Mouse (Mus musculus) limb, embryonic 12.5 days (tissue): Measurements from ENCODE around the gene Nav1. TPM values are rescaled to one million over a fixed set of nuclear protein-coding genes. Genes with fewer than 3 reads are reported as not detected.
A peak's percentile ranks its signal among the peaks of the same experiment; 100 is the strongest.

ENCODE experiments used
- ATAC-seq: fragments of 200-750 bp; cut with Nextera tagmentation; 2 replicates; pipeline ENCODE4 v1.8.0; 2017; ENCODE audit warnings: low read depth, moderate TSS enrichment; ENCODE audit not compliant: insufficient number of reproducible peaks, insufficient read depth, low FRiP score, low TSS enrichment
- H3K27ac ChIP-seq: fragments of 300-500 bp; sonication (generic); 2 replicates; pipeline ENCODE4 v1.5.1; 2016; ENCODE audit warnings: mild to moderate bottlenecking, moderate library complexity
- H3K27me3 ChIP-seq: fragments of 300-500 bp; sonication (generic); 2 replicates; pipeline ENCODE4 v1.6.1; 2016; ENCODE audit warnings: mild to moderate bottlenecking, moderate library complexity
- H3K36me3 ChIP-seq: fragments of 300-500 bp; sonication (generic); 2 replicates; pipeline ENCODE4 v1.6.1; 2016; ENCODE audit warnings: mild to moderate bottlenecking, moderate library complexity
- H3K4me1 ChIP-seq: fragments of 300-500 bp; sonication (generic); replicated peaks from 2 replicates; pipeline ENCODE4 v1.6.1; 2016
- H3K4me2 ChIP-seq: fragments of 300-500 bp; sonication (generic); 2 replicates; pipeline ENCODE4 v1.6.1; 2016; ENCODE audit warnings: mild to moderate bottlenecking, moderate library complexity
- H3K4me3 ChIP-seq: fragments of 300-500 bp; sonication (generic); replicated peaks from 2 replicates; pipeline ENCODE4 v1.5.1; 2016; ENCODE audit warnings: mild to moderate bottlenecking
- H3K9ac ChIP-seq: fragments of 300-500 bp; sonication (generic); replicated peaks from 2 replicates; pipeline ENCODE4 v1.6.1; 2016; ENCODE audit warnings: mild to moderate bottlenecking, moderate library complexity
- H3K9me3 ChIP-seq: fragments of 300-500 bp; sonication (generic); 2 replicates; pipeline ENCODE4 v1.6.1; 2016; ENCODE audit warnings: mild to moderate bottlenecking, moderate library complexity
- WGBS: fragments of 180-500 bp; shearing (Covaris S2); methylation state at CpG from one replicate; pipeline ENCODE4 v1.1.7; 2016; 5-methylcytosine and 5-hydroxymethylcytosine counted together
- polyA plus RNA-seq: library from polyadenylated mRNA; unstranded; fragments of >200 nt; fragmentation: Nextera tagmentation; extraction: Ambion mirVana; gene quantifications from 2 replicates; pipeline ENCODE4 v1.2.1, GENCODE M21; 2016

Nav1 gene
- polyA plus RNA-seq, 1 experiment from 2014 or later, result 17.1 TPM

- H3K9ac ChIP-seq, result no peak overlapping the region
- no peak overlapping the region for H3K4me3 ChIP-seq
- H3K27ac ChIP-seq, result no peak overlapping the region
- WGBS, result 84% methylated on average over 3 of the region's 3 CpGs
- no peak overlapping the region for H3K4me2 ChIP-seq
- H3K9me3 ChIP-seq, result no peaks in the 10 kb centered on the region
- H3K4me1 ChIP-seq, result peaks cover 24% of the 10 kb centered on the region
- no peak for ATAC-seq
- no peaks in the 10 kb centered on the region for H3K27me3 ChIP-seq
- H3K36me3 ChIP-seq, result no peaks in the 10 kb centered on the region
Measured at GRCm38 (mm10) chr1:135617344-135617743, 10.2 kb upstream of the Nav1 start.

DNA sequence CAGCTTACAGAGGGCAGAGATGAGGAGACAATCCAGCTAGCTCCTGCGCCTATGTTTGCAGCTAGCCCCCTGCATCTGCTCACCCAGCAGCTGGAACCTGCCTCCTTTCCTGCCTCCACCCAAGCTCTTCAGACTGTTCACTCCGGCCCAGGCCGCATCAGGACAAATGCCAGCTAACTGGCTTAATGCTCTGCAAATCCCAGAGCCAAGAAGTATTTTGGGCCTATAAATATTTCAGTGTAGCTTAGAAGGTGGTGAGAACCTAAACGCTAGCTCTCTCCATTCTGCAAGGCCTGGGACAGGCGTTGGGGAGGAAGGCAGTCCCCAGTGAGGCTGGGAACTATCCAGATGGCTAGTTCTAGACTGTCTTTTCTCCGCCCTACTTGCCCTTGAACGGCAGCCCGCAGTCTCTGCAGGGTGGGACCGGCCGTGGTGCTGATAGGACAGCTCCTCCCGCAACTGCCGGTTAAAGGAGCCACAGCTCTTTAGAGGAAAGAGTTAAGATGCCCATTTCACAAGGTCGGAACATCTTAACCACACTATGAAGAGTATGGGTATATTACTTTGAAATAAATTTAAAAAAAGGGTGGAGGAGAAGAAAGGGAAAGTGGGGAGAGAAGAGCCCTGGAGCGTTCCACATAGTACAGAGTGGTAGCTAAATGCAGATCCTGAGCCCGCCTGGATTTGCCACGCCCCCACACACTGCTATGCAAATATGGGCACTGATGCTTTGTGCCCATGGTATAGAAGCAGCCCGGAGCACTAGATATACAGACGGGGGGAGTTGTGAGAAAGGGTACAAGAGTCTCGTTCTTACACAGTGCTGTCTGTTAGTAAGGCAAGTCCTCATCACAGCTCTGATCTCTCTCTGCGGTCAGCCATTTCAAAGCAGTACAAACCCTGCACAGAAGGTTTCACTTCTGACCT is 8.9 kb upstream of the Nav1 start:
- Histone ChIP-seq H3K27ac (no peak overlapping the region), H3K4me3 (no peak overlapping the region), H3K36me3 (no peaks in the 10 kb centered on the region), H3K9ac (no peak overlapping the region), H3K9me3 (no peaks in the 10 kb centered on the region), H3K4me2 (peak overlapping the region; percentile 27), H3K27me3 (no peaks in the 10 kb centered on the region), H3K4me1 (peaks cover 13% of the 10 kb centered on the region)
- no peak for ATAC-seq
- WGBS, result 17% methylated on average over 20 of the region's 20 CpGs

- Histone ChIP-seq H3K36me3 (no peaks in the 10 kb centered on the region), H3K4me2 (no peak overlapping the region), H3K9me3 (no peaks in the 10 kb centered on the region), H3K4me3 (no peak overlapping the region), H3K4me1 (no peaks in the 10 kb centered on the region), H3K27ac (no peak overlapping the region), H3K9ac (no peak overlapping the region), H3K27me3 (no peaks in the 10 kb centered on the region)
- no peak for ATAC-seq
- 83% methylated on average over 4 of the region's 4 CpGs for WGBS
Measured at GRCm38 (mm10) chr1:135609621-135610020, 2.5 kb upstream of the Nav1 start.

DNA sequence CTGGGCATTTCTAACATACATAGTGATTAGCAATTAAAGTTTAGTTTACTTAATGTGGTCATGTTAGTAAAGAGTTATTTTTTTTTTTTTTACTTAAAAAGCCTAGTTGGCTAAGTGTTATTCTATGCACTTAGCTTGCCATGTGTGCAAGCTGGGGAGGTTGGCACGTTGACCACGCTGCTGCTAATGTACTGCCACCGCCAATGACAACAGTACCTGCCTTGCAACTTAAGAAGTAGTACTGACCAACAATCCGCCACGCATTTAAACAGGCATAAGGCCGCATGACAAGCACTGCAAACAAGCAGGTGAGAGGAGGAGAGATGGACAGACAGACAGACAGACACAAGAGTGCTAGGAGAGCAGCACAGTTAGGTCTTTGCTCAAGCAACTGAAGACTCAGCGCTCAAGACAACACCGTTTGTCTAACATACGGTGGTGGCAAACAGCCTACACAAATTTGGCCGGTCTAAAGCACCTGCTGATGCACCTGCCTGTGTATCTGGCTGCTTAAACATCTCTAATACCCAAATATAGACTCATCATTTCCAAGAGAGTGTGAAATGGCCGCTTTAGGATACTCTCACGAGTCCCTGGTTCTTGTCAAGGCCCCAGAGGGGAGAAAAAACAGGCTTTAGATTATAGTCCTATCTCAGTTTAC is 610 bp downstream of the Nav1 start:
- no peaks in the 10 kb centered on the region for H3K36me3 ChIP-seq
- no peak for ATAC-seq
- no peak overlapping the region for H3K9ac ChIP-seq
- no peak overlapping the region for H3K27ac ChIP-seq
- H3K4me3 ChIP-seq, result no peak overlapping the region
- WGBS, result 87% methylated on average over 12 of the region's 12 CpGs
- no peak overlapping the region for H3K4me2 ChIP-seq
- H3K27me3 ChIP-seq, result no peaks in the 10 kb centered on the region
- peaks cover 10% of the 10 kb centered on the region for H3K4me1 ChIP-seq
- no peaks in the 10 kb centered on the region for H3K9me3 ChIP-seq

DNA sequence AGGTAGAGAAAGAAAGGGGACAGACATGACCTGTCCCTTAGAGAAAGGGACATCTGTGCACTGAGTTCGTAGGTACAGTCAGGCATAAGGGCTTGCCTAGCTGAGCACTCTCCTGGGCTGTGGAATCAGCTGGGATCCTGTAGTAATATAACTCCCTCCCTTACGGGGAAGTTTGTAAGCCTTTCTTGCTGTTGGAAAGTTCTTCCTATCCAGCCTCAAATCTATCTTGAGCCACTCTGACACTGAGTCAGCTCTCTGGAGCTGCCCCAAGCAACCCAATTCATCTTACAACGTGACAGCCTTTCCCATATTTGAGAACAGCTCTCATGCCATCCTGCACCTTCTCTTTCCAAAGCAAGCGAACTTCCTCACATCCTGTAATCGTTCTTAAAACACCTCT is 1.6 kb downstream of the Nav1 start:
- no peak for ATAC-seq
- peaks cover 13% of the 10 kb centered on the region for H3K4me1 ChIP-seq
- H3K36me3 ChIP-seq, result no peaks in the 10 kb centered on the region
- no peaks in the 10 kb centered on the region for H3K27me3 ChIP-seq
- 70% methylated on average over 5 of the region's 5 CpGs for WGBS
- H3K27ac ChIP-seq, result no peak overlapping the region
- no peaks in the 10 kb centered on the region for H3K9me3 ChIP-seq
- no peak overlapping the region for H3K4me3 ChIP-seq
- H3K4me2 ChIP-seq, result no peak overlapping the region
- no peak overlapping the region for H3K9ac ChIP-seq

DNA sequence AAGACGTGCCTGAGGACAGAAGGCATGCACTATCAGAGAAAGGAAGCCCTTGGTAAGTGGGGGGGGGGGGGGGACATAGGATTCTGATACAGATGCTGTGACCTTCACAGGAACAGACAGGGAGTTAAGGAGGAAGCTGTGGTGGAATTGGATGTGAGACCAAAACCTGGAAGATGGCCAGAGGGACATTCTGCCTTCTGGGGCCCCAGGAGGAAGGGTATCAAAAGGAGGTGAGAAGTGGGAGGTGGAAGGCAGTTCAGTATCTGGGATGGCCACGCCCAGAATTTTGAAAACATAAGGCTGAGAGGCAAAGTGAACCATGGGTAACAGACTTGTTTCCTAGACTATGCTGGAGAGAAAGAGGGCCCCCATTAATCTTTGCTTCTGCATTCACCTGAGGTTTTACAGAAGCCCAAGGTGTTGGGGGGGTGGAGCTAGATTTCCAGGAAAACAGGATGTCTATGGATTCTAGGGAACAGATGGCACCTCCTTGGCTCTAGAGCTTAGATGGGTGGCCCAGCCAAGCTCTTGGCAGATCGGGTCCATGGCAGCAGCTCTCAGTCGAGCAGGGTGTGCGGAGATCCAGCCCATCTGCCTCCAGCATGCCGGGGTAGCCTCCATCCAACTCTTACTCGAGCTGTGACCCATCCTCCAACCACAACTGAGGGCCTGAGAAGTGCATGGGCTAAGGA is 2.6 kb downstream of the Nav1 start:
- ATAC-seq, result no peak
- Histone ChIP-seq H3K4me3 (no peak overlapping the region), H3K4me2 (no peak overlapping the region), H3K27me3 (no peaks in the 10 kb centered on the region), H3K9ac (no peak overlapping the region), H3K9me3 (no peaks in the 10 kb centered on the region), H3K36me3 (no peaks in the 10 kb centered on the region), H3K4me1 (peaks cover 22% of the 10 kb centered on the region), H3K27ac (no peak overlapping the region)
- 78% methylated on average over 7 of the region's 7 CpGs for WGBS

DNA sequence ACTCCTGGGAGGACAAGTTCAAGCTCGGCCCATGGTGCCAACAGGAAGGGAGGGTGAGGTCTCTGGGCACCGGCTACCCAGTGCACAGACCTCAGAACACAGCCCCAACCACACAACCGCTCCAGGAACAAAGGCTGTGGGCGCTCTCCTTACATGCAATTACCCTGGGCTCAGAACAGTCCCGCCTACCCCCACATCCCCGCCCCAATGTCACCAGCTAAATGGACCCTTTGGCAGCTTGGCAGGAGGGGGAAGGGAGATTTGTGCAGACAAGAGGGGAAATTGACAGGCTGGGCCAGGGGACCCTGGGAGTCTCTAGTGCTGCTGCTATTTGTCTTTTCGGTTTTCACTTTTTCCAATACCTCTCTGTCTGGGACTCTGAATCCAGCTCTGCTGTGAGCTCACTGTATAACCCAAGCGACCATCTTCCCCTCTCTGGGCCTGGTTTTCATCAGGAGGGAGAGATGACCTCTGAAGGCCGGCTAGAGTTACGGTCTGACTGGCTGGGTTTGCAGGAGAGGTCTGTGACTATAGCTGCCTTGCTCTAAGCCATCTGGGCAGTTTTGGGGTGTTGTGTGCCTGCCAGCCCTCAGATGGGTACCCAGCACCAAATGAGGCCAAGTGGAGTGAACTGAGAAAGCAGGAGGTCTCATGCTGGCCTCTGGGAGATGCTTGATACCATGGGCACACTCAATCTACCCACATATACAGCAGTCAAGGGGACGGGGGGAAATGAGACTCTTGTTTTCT is 3.8 kb downstream of the Nav1 start:
- H3K9ac ChIP-seq, result no peak overlapping the region; the same call in 1 of the 2 replicates
- H3K36me3 ChIP-seq, result no peaks in the 10 kb centered on the region
- H3K27me3 ChIP-seq, result no peaks in the 10 kb centered on the region
- 30% methylated on average over 11 of the region's 11 CpGs for WGBS
- H3K9me3 ChIP-seq, result no peaks in the 10 kb centered on the region
- peaks cover 33% of the 10 kb centered on the region for H3K4me1 ChIP-seq
- H3K4me3 ChIP-seq, result no peak overlapping the region
- no peak overlapping the region for H3K27ac ChIP-seq
- ATAC-seq, result no peak
- H3K4me2 ChIP-seq, result no peak overlapping the region

DNA sequence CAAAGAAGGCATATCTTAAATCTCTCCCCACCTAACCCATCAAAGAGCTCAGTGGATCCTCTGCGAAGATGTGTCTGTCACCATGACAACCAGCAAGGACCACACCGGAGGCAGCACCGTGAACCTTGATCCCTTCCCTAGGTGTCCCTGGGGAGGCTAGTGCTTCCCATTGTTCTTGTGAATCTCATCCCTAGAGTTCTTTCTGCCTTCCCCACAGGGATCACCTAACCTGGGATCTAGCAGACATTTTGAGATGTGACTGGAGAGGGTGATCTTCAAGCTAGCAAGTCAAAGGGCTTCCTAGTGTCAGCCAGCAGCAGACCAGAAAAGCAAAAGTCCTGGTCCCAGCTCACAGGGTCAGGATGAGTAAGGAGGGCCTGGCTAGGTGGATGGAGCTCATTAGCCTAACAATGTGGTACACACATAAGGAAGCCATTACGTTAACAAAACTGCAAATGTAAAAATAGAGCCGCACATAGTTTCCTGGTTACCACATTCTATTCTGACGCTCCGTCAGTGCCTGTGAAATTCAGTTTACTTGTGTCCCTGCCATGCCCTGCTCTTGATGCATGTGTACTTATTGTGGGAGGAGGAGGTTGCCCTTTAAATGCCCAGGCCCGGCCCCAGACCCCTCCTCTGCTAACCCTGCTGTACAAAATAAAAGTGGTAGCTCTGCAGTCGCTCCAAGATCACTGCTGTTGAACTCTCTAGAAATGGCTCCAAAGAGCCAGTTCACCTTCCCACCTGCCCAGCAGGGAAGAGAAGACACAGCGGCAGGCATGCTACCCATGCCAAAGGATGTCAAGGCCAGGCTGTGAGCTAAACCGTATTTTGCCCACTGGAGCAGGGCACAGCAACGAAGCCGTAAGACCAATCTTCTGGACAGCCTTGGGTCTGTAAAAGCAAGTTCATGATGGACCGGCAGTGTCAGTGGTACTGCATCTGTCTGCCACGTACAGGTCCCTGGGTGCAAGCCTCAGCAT is 6.8 kb downstream of the Nav1 start:
- H3K27ac ChIP-seq, result no peak overlapping the region
- 49% methylated on average over 15 of the region's 15 CpGs for WGBS
- no peak for ATAC-seq

DNA sequence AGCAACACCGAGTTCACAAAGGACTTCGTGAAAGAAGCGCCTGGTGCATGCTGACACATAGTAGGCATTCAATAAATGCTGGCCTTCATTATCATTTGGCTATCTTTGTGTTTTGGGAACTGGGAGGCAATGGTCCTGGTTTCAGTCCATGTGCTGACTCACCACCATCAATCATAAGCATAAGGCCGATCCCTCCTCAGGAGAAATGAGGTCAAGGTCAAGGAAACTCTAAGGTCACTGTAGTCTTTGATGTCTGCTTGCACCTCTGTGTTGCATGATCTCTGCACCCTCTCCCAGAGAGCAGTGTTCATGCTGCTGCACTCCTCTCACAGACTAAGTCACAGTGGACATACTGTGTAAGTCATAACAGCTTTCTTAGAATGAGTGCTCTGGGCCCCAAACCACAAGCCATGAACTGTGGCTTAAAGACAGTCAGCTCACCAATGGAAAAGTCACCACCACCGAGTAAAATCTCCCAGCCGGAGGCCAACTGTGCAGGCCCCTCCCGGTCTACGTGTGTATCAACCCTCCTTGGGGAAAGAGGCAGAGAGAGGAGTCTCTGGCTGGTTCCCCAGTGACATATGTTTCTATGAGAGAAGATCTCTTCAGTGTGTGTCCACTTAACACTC is 8.7 kb downstream of the Nav1 start:
- Histone ChIP-seq H3K4me1 (peaks cover 32% of the 10 kb centered on the region), H3K27ac (peak overlapping the region; percentile 36; the same call in 1 of the 2 replicates), H3K4me2 (no peak overlapping the region), H3K9me3 (no peaks in the 10 kb centered on the region), H3K27me3 (no peaks in the 10 kb centered on the region), H3K9ac (no peak overlapping the region), H3K36me3 (no peaks in the 10 kb centered on the region), H3K4me3 (no peak overlapping the region)
- 64% methylated on average over 8 of the region's 8 CpGs for WGBS
- ATAC-seq, result no peak

More for the DNA sequence above, 6.8 kb downstream of the Nav1 start:
- Histone ChIP-seq H3K9ac (no peak overlapping the region), H3K4me2 (no peak overlapping the region), H3K4me1 (peaks cover 35% of the 10 kb centered on the region), H3K36me3 (no peaks in the 10 kb centered on the region), H3K9me3 (no peaks in the 10 kb centered on the region), H3K27me3 (no peaks in the 10 kb centered on the region), H3K4me3 (no peak overlapping the region)
